Mouse (Mus musculus): ENCODE measurements around the gene Ubl7. TPM values are rescaled to one million over a fixed set of nuclear protein-coding genes. Genes with fewer than 3 reads are reported as not detected.
A peak's percentile ranks its signal among the peaks of the same experiment; 100 is the strongest.

Gene Ubl7
- polyA plus RNA-seq, 1 experiment: 714 TPM

DNA sequence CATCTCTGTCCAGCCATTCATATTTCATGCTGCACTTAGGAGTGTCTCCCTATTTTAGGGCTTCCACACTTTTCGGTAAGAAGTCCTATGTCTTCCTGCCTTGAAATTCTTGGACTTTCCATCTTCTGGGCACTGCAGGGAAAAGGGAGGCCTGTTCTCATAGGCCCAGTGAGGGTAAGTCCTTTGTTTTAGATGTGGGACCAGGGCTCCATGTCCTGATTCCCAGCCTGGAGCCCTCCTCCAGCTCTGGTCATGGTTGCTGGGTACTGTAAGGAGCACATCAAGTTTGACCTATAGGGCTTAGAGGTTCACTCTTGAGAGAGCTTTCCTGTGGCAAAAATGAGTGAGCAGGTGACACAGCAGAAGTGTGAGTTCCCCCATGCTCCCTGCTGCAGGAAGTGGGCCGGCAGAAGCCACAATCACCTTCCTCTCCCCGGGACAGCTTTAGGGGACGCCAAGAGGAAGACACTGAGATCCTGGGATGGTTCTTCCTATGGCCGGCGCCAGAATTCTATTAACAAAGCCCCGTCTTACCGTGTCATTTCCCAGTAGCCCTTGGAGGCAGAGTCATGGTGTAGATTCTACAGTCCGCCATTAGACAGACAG is 57.5 kb downstream of the Ubl7 start:
- H3K4me1 ChIP-seq (ENCODE audit: control insufficient read depth, insufficient read depth, low read length): peaks cover 5% of the 10 kb centered on the region
- no peaks in the 10 kb centered on the region for H3K27me3 ChIP-seq (ENCODE audit: control insufficient read depth, insufficient read depth, low read length)
- H3K4me3 ChIP-seq (ENCODE audit: control insufficient read depth, low read depth, low read length): no peak overlapping the region
- no peak for TF ChIP-seq CTCF (IDR thresholded peaks at IDR 0.05; ENCODE audit: control insufficient read depth, insufficient read depth, insufficient replicate concordance, low read depth, low read length)
- H3K36me3 ChIP-seq (ENCODE audit: control insufficient read depth, insufficient read depth, low read length): no peaks in the 10 kb centered on the region
- peak overlapping the region; percentile 45 for H3K27ac ChIP-seq (ENCODE audit: control insufficient read depth, insufficient read depth, low read depth, low read length)

GRCm38 (mm10) chr9:57968783-57969542 is 58.2 kb downstream of the Ubl7 start:
- Histone ChIP-seq H3K27me3 (ENCODE audit: control insufficient read depth, insufficient read depth, low read length) (no peaks in the 10 kb centered on the region), H3K36me3 (ENCODE audit: control insufficient read depth, insufficient read depth, low read length) (no peaks in the 10 kb centered on the region), H3K4me3 (ENCODE audit: control insufficient read depth, low read depth, low read length) (no peak overlapping the region), H3K27ac (ENCODE audit: control insufficient read depth, insufficient read depth, low read depth, low read length) (no peak overlapping the region), H3K4me1 (ENCODE audit: control insufficient read depth, insufficient read depth, low read length) (peaks cover 5% of the 10 kb centered on the region)
- TF ChIP-seq POLR2A (IDR thresholded peaks at IDR 0.05; ENCODE audit: control insufficient read depth, low read depth, low read length): no peak
- no peak for TF ChIP-seq CTCF (IDR thresholded peaks at IDR 0.05; ENCODE audit: control insufficient read depth, insufficient read depth, insufficient replicate concordance, low read depth, low read length)

- no peak overlapping the region for H3K27ac ChIP-seq (ENCODE audit: control insufficient read depth, insufficient read depth, low read depth, low read length)
- TF ChIP-seq CTCF (IDR thresholded peaks at IDR 0.05; ENCODE audit: control insufficient read depth, insufficient read depth, insufficient replicate concordance, low read depth, low read length) (no peak), POLR2A (IDR thresholded peaks at IDR 0.05; ENCODE audit: control insufficient read depth, low read depth, low read length) (no peak)
- peaks cover 5% of the 10 kb centered on the region for H3K4me1 ChIP-seq (ENCODE audit: control insufficient read depth, insufficient read depth, low read length)
Observed at GRCm38 (mm10) chr9:57969736-57970495, 59.1 kb downstream of the Ubl7 start.

GRCm38 (mm10) chr9:57971413-57971812 is 60.6 kb downstream of the Ubl7 start:
- no peak overlapping the region for H3K27ac ChIP-seq (ENCODE audit: control insufficient read depth, insufficient read depth, low read depth, low read length)
- H3K4me1 ChIP-seq (ENCODE audit: control insufficient read depth, insufficient read depth, low read length): peaks cover 5% of the 10 kb centered on the region
- H3K4me3 ChIP-seq (ENCODE audit: control insufficient read depth, low read depth, low read length): no peak overlapping the region
- no peaks in the 10 kb centered on the region for H3K36me3 ChIP-seq (ENCODE audit: control insufficient read depth, insufficient read depth, low read length)
- TF ChIP-seq CTCF (IDR thresholded peaks at IDR 0.05; ENCODE audit: control insufficient read depth, insufficient read depth, insufficient replicate concordance, low read depth, low read length) (no peak), POLR2A (IDR thresholded peaks at IDR 0.05; ENCODE audit: control insufficient read depth, low read depth, low read length) (no peak)
- no peaks in the 10 kb centered on the region for H3K27me3 ChIP-seq (ENCODE audit: control insufficient read depth, insufficient read depth, low read length)

More at GRCm38 (mm10) chr9:57969736-57970495, 59.1 kb downstream of the Ubl7 start:
- Histone ChIP-seq H3K4me3 (ENCODE audit: control insufficient read depth, low read depth, low read length) (no peak overlapping the region), H3K27me3 (ENCODE audit: control insufficient read depth, insufficient read depth, low read length) (no peaks in the 10 kb centered on the region), H3K36me3 (ENCODE audit: control insufficient read depth, insufficient read depth, low read length) (no peaks in the 10 kb centered on the region)

- H3K27me3 ChIP-seq (ENCODE audit: control insufficient read depth, insufficient read depth, low read length): no peaks in the 10 kb centered on the region
- no peak overlapping the region for H3K27ac ChIP-seq (ENCODE audit: control insufficient read depth, insufficient read depth, low read depth, low read length)
- no peak overlapping the region for H3K4me3 ChIP-seq (ENCODE audit: control insufficient read depth, low read depth, low read length)
- H3K36me3 ChIP-seq (ENCODE audit: control insufficient read depth, insufficient read depth, low read length): no peaks in the 10 kb centered on the region
- H3K4me1 ChIP-seq (ENCODE audit: control insufficient read depth, insufficient read depth, low read length): peaks cover 5% of the 10 kb centered on the region
- no peak for TF ChIP-seq CTCF (IDR thresholded peaks at IDR 0.05; ENCODE audit: control insufficient read depth, insufficient read depth, insufficient replicate concordance, low read depth, low read length)
- TF ChIP-seq POLR2A (IDR thresholded peaks at IDR 0.05; ENCODE audit: control insufficient read depth, low read depth, low read length): no peak
Observed at GRCm38 (mm10) chr9:57972141-57972591, 61.4 kb downstream of the Ubl7 start.

DNA sequence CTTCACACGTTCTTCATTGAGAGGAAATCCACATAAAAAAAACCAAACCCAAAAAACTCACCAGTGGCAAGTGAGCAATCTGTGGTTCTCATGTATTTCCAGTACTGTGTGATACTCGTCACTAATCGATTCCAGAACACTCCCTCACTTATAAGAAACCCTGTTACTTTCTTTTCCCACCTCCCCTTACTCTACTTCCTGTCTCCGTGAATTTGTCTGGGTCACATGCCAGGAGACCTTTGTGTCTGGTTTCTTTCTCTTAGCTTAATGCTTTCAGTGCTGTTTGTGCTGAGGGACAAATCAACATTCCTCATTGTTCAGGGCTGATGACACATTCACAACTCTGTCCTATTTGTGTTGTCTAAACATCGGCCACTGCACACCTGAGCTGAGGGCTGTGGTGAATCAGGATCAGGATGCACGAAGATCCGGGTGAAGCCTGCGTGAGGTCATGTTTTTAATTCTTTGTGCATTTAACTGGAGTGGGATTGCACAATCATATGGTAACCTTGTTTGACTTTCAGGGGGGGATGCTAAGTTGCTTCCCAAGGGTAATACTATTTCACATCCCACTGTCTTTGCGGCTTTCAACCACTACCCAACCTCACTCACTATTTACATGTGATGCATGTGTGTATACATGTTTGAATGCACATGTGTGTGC is 62.1 kb downstream of the Ubl7 start:
- Histone ChIP-seq H3K36me3 (ENCODE audit: control insufficient read depth, insufficient read depth, low read length) (no peaks in the 10 kb centered on the region), H3K27me3 (ENCODE audit: control insufficient read depth, insufficient read depth, low read length) (no peaks in the 10 kb centered on the region), H3K4me1 (ENCODE audit: control insufficient read depth, insufficient read depth, low read length) (peaks cover 5% of the 10 kb centered on the region), H3K4me3 (ENCODE audit: control insufficient read depth, low read depth, low read length) (no peak overlapping the region), H3K27ac (ENCODE audit: control insufficient read depth, insufficient read depth, low read depth, low read length) (no peak overlapping the region)
- TF ChIP-seq CTCF (IDR thresholded peaks at IDR 0.05; ENCODE audit: control insufficient read depth, insufficient read depth, insufficient replicate concordance, low read depth, low read length): no peak
- no peak for TF ChIP-seq POLR2A (IDR thresholded peaks at IDR 0.05; ENCODE audit: control insufficient read depth, low read depth, low read length)

All from testis, adult 2 months (tissue).